8 mouse cellular contexts compared by ENCODE assay signal in the genomic region with DNA sequence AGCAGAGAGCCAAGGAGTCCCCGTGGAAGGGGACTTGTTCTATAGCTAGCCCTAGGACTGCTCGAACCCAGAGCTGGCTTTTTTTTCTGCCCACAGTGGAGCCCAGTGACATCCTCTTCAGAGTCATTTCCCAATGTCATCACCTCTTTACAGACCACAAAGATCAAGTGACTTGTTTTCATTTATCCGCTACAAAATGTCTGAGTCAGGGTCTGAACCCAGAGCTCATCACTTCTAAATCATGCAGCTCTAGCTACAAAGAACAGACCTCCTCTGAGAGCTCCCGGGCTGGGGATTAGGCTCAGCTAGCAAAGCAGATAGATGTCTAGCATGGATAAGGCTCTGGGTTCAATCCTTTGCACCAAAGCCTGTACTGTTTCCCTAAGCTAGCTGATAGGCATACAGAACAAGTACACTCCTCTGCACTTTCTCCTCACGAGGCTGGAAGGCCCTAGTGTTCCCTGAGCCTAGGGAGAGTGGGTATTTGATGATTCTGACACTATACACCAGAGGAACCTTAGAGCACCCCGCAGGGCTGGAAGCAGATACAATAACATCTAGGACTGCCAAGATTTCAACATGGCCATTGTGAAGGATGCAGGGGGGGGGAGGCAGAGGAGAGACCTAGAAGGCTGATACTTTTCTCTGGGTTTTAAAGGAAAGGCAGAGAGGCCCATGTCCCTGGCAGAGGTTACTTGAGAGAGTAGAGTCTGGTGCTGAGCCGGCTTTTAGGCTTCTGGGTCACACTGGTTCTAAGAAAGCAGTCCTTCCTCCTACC. TPM values are rescaled to one million over a fixed set of nuclear protein-coding genes. Genes with fewer than 3 reads are reported as not detected.
DNase-seq lines count a peak whose midpoint lies in the region; ATAC-seq and TF ChIP-seq lines count a peak whose summit lies in the region.

No protein-coding gene starts in this region.

- peak overlapping the region; percentile 92 for H3K27ac ChIP-seq in gastrocnemius, adult 2 months
- H3K27ac ChIP-seq in forebrain, embryonic 14.5 days (ENCODE audit: low read depth, low read length) = peak overlapping the region; percentile 28; the same call in 1 of the 2 replicates
- H3K27ac ChIP-seq in intestine, embryonic 16.5 days (ENCODE audit: low read length) = peak overlapping the region; percentile 45; the same call in 1 of the 2 replicates
- no peak overlapping the region; the same call in 1 of the 2 replicates for H3K27ac ChIP-seq in kidney, adult 2 months (ENCODE audit: insufficient read depth, low read depth, low read length)
- H3K27ac ChIP-seq in kidney, embryonic 14.5 days (ENCODE audit: low read depth, low read length) = no peak overlapping the region

- no peak for TF ChIP-seq POLR2A in kidney, adult 2 months (IDR thresholded peaks at IDR 0.05; ENCODE audit: low read depth, low read length)

- intact Hi-C loops in gastrocnemius, adult 2 months (cut with DNase I) = no loop called here

- no peak for ATAC-seq in forebrain, embryonic 14.5 days
- no peak for ATAC-seq in intestine, embryonic 16.5 days
- ATAC-seq in kidney, embryonic 14.5 days (ENCODE audit: low FRiP score, low TSS enrichment) = no peak

- TF ChIP-seq CTCF in gastrocnemius, adult 2 months (IDR thresholded peaks at IDR 0.05) = no peak
- no peak for TF ChIP-seq CTCF in kidney, adult 2 months (conservative IDR thresholded peaks at IDR 0.05; ENCODE audit: insufficient read depth, insufficient read length, low read depth, low read length)

- no peak overlapping the region for H3K4me2 ChIP-seq in forebrain, embryonic 14.5 days (ENCODE audit: low read length)
- H3K4me2 ChIP-seq in intestine, embryonic 16.5 days (ENCODE audit: low read depth, low read length) = no peak overlapping the region
- H3K4me2 ChIP-seq in kidney, embryonic 14.5 days (replicated peaks; ENCODE audit: low read depth, low read length) = no peak overlapping the region

- H3K27me3 ChIP-seq in forebrain, embryonic 14.5 days (replicated peaks; ENCODE audit: control insufficient read depth, insufficient read depth, low read length) = no peaks in the 10 kb centered on the region
- H3K27me3 ChIP-seq in intestine, embryonic 16.5 days (replicated peaks; ENCODE audit: control insufficient read depth, insufficient read depth, low read length) = no peaks in the 10 kb centered on the region
- no peaks in the 10 kb centered on the region for H3K27me3 ChIP-seq in kidney, adult 2 months (replicated peaks; ENCODE audit: control insufficient read depth, insufficient read depth, low read length)
- no peaks in the 10 kb centered on the region for H3K27me3 ChIP-seq in kidney, embryonic 14.5 days (ENCODE audit: control insufficient read depth, insufficient read depth, low read length)

- WGBS in forebrain, embryonic 14.5 days = 64% methylated on average over 7 of the region's 7 CpGs
- WGBS in intestine, embryonic 16.5 days = 70% methylated on average over 7 of the region's 7 CpGs
- 65% methylated on average over 7 of the region's 7 CpGs for WGBS in kidney, adult 2 months
- 58% methylated on average over 7 of the region's 7 CpGs for whole genome bisulfite sequencing in kidney, embryonic 14.5 days

- H3K9me3 ChIP-seq in forebrain, embryonic 14.5 days (replicated peaks; ENCODE audit: control insufficient read depth, low read length) = no peaks in the 10 kb centered on the region
- no peaks in the 10 kb centered on the region for H3K9me3 ChIP-seq in intestine, embryonic 16.5 days (ENCODE audit: control insufficient read depth, low read length)
- no peaks in the 10 kb centered on the region for H3K9me3 ChIP-seq in kidney, embryonic 14.5 days (ENCODE audit: control insufficient read depth, low read length)

- no peak overlapping the region for H3K9ac ChIP-seq in forebrain, embryonic 14.5 days (ENCODE audit: low read length)
- no peak overlapping the region for H3K9ac ChIP-seq in intestine, embryonic 16.5 days (ENCODE audit: low read depth, low read length)
- no peak overlapping the region for H3K9ac ChIP-seq in kidney, embryonic 14.5 days (ENCODE audit: low read depth, low read length)

- H3K36me3 ChIP-seq in forebrain, embryonic 14.5 days (ENCODE audit: control insufficient read depth, insufficient read depth, low read length) = 0 out of 2 replicates have a peak, but pooled peaks cover 5% of the 10 kb centered on the region
- no peaks in the 10 kb centered on the region for H3K36me3 ChIP-seq in intestine, embryonic 16.5 days (ENCODE audit: control insufficient read depth, insufficient read depth, low read length)
- no peaks in the 10 kb centered on the region for H3K36me3 ChIP-seq in kidney, adult 2 months (ENCODE audit: control insufficient read depth, insufficient read depth, low read length)
- no peaks in the 10 kb centered on the region for H3K36me3 ChIP-seq in kidney, embryonic 14.5 days (ENCODE audit: control insufficient read depth, insufficient read depth, low read length)

- peak; percentile 24 for DNase-seq in gastrocnemius, adult 2 months
- DNase-seq in gastrocnemius, adult 8-10 months (ENCODE audit: low spot score in 2 of 2) = no peak
- peak; percentile 52 for DNase-seq in CD4-positive helper T cell, adult 2 months (ENCODE audit: low read depth, low spot score)
- no peak for DNase-seq in forebrain, embryonic 14.5 days (ENCODE audit: low spot score)
- DNase-seq in Muller cell, postnatal 12 days (ENCODE audit: inconsistent ontology term) = no peak
- no peak for DNase-seq in kidney, adult 2 months

- H3K4me1 ChIP-seq in forebrain, embryonic 14.5 days (ENCODE audit: control insufficient read depth, insufficient read depth, low read length) = peaks cover 27% of the 10 kb centered on the region
- H3K4me1 ChIP-seq in intestine, embryonic 16.5 days (ENCODE audit: control insufficient read depth, insufficient read depth, low read length) = peaks cover 37% of the 10 kb centered on the region
- peaks cover 14% of the 10 kb centered on the region for H3K4me1 ChIP-seq in kidney, adult 2 months (ENCODE audit: control insufficient read depth, insufficient read depth, low read length)
- H3K4me1 ChIP-seq in kidney, embryonic 14.5 days (ENCODE audit: control insufficient read depth, insufficient read depth, low read length) = peaks cover 29% of the 10 kb centered on the region

- peak overlapping the region; percentile 92; the same call in 1 of the 2 replicates for H3K4me3 ChIP-seq in gastrocnemius, adult 2 months
- H3K4me3 ChIP-seq in forebrain, embryonic 14.5 days (ENCODE audit: low read depth, low read length) = no peak overlapping the region
- H3K4me3 ChIP-seq in intestine, embryonic 16.5 days (ENCODE audit: low read length) = no peak overlapping the region
- H3K4me3 ChIP-seq in kidney, adult 2 months (ENCODE audit: insufficient read depth, low read depth, low read length) = no peak overlapping the region
- no peak overlapping the region for H3K4me3 ChIP-seq in kidney, embryonic 14.5 days (ENCODE audit: low read length)

RNA-seq across cellular contexts. Expression of a gene that starts 4.1 kb away (rescaled TPM):
- total RNA-seq in gastrocnemius, adult 2 months (2021) = 100 to 1,000 TPM in 1 of 2 experiments, 10 to 100 TPM in 1; 15.4 to 183 TPM
- 10 to 100 TPM in 2 of 4 experiments, 1 to 10 TPM in 2; 4.7 to 45.4 (median 9.4) TPM for total RNA-seq in gastrocnemius, adult 8-10 months (2022)
- polyA plus RNA-seq in forebrain, embryonic 14.5 days (2014; fragmentation: Nextera tagmentation; extraction: Ambion mirVana) = 10.2 and 11.1 TPM in 2 replicates
- polyA plus RNA-seq in intestine, embryonic 16.5 days (2015; fragmentation: Nextera tagmentation; extraction: Ambion mirVana) = 28.6 and 33.1 TPM in 2 replicates
- 21.1 and 21.6 TPM in 2 replicates for polyA plus RNA-seq in kidney, adult 2 months (2012; rRNA removed)
- 1.8 and 2.9 TPM in 2 replicates for polyA plus RNA-seq in kidney, embryonic 14.5 days (2014; fragmentation: Nextera tagmentation; extraction: Ambion mirVana)

RNA-seq across cellular contexts. Expression of a gene that starts 55.1 kb away (rescaled TPM):
- 10 to 100 TPM; 13.6 to 14.6 TPM for total RNA-seq in gastrocnemius, adult 2 months (2021)
- 10 to 100 TPM; 13.9 to 18.9 (median 14.3) TPM for total RNA-seq in gastrocnemius, adult 8-10 months (2022)
- 45.4 and 50.2 TPM in 2 replicates for polyA plus RNA-seq in forebrain, embryonic 14.5 days (2014; fragmentation: Nextera tagmentation; extraction: Ambion mirVana)
- polyA plus RNA-seq in intestine, embryonic 16.5 days (2015; fragmentation: Nextera tagmentation; extraction: Ambion mirVana) = 47.2 and 47.3 TPM in 2 replicates
- 106 and 132 TPM in 2 replicates for polyA plus RNA-seq in kidney, adult 2 months (2012; rRNA removed)
- 45.8 and 47.4 TPM in 2 replicates for polyA plus RNA-seq in kidney, embryonic 14.5 days (2014; fragmentation: Nextera tagmentation; extraction: Ambion mirVana)

RNA-seq across cellular contexts. Expression of a gene that starts 55.5 kb away (rescaled TPM):
- total RNA-seq in gastrocnemius, adult 2 months (2021) = 10 to 100 TPM; 49.5 to 50.7 TPM
- 10 to 100 TPM; 39.3 to 51.5 (median 43.3) TPM for total RNA-seq in gastrocnemius, adult 8-10 months (2022)
- polyA plus RNA-seq in forebrain, embryonic 14.5 days (2014; fragmentation: Nextera tagmentation; extraction: Ambion mirVana) = 96.5 and 99.7 TPM in 2 replicates
- polyA plus RNA-seq in intestine, embryonic 16.5 days (2015; fragmentation: Nextera tagmentation; extraction: Ambion mirVana) = 94.0 and 97.8 TPM in 2 replicates
- polyA plus RNA-seq in kidney, adult 2 months (2012; rRNA removed) = 84.8 and 100 TPM in 2 replicates
- polyA plus RNA-seq in kidney, embryonic 14.5 days (2014; fragmentation: Nextera tagmentation; extraction: Ambion mirVana) = 106 and 108 TPM in 2 replicates

Comparison
In these comparisons a context has a peak if more than half of its experiments do, and no peak if none do; other contexts are left out.
1. DNase-seq: peak in gastrocnemius, adult 2 months (single experiment) and CD4-positive helper T cell, adult 2 months (single experiment); none in gastrocnemius, adult 8-10 months (0 of 2), forebrain, embryonic 14.5 days (single experiment), Muller cell, postnatal 12 days (single experiment) and kidney, adult 2 months (single experiment).
2. H3K27ac ChIP-seq: peak in gastrocnemius, adult 2 months (single experiment), forebrain, embryonic 14.5 days (single experiment) and intestine, embryonic 16.5 days (single experiment); none in kidney, adult 2 months (single experiment) and kidney, embryonic 14.5 days (single experiment).